Mouse (Mus musculus): ENCODE data around the gene Hmg20b. TPM values are rescaled to one million over a fixed set of nuclear protein-coding genes. Genes with fewer than 3 reads are reported as not detected.

The Hmg20b gene
- total RNA-seq, 4 experiments from 2014 or later, result 52.4 to 61.2 (median 57.1) TPM

DNA sequence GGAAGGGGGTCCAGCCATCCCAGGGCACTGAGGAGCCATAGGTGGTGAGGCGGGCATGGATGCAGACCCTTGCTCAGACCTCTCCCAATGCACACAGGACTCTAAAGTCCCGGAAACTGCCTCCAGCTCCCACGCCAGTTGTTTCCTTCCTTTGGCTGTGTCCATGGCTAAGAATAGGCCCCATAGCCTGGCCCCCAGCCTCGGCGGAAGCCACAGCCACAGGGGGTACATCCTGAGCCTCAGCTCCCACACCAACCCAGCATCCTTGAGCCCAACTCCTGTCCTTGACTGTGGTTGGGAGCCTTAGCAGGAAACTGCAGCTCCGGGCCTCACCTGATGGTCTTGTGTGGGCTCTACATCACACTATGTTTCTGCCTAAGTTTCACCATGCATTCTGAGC, 23.4 kb downstream of the Hmg20b start:
- peak; percentile 76 for DNase-seq (ENCODE audit: low spot score)

DNA sequence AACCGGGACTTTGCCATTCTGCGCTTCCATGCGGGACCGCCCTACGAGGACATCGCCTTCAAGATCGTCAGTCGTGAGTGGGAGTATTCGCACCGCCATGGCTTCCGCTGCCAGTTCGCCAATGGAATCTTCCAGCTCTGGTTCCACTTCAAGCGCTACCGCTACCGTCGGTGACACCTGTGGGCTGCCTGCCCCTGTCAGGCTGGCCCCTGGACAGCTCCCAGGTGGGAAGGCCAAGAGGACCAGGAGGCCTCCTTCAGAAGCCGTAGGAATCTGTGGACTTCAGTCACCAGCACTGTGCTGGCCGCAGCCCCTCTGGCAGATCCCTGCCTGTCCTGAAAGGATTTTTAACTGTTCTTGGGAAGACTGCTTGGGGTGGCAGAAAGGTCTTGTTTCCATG, 24.5 kb downstream of the Hmg20b start:
- no peak for DNase-seq (ENCODE audit: low spot score)

DNA sequence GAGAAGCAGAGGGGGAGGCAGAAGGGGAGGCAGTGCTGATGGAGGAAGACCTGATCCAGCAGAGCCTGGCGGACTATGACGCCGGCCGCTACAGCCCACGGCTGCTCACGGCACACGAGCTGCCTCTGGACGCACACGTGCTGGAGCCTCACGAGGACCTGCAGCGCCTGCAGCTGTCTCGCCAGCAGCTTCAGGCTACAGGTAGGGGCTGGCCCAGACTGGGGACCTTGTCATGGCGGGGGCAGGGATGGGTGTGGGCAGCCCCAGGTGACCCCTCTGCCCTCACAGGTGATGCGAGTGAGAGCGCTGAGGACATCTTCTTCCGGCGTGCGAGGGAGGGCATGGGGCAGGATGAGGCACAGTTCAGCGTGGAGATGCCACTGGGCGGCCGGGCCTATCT, 25.1 kb downstream of the Hmg20b start:
- DNase-seq (ENCODE audit: low spot score), result no peak

DNA sequence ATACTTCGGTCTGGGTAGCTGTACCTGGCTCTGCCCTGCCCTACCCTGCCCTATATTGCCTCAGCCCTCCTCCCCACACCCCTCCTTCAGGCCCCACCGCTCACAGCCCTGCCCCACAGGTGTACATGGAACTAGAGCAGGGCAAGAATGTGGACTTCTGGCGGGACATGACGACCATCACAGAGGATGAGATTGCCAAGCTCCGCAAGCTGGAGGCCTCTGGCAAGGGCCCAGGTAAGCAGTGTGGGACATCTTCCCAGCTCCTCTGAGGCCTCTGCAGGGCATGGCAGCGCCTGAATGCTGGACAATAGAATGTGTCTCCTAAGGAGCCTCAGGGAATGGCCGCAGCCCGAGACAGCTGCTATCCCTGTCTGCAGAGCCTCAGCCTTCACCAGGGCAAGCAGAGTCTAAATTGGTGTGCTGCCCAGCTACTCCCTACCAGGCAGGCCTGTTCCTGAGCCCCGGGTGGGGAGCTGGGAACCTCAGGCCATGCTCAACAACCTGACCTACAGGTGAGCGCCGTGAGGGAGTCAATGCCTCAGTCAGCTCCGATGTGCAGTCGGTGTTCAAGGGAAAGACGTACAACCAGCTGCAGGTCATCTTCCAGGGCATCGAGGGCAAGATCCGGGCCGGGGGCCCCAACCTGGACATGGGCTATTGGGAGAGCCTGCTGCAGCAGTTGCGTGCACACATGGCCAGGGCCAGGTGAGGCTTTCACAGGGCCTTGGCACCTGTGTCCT, 26.3 kb downstream of the Hmg20b start:
- DNase-seq (ENCODE audit: low spot score), result no peak

DNA sequence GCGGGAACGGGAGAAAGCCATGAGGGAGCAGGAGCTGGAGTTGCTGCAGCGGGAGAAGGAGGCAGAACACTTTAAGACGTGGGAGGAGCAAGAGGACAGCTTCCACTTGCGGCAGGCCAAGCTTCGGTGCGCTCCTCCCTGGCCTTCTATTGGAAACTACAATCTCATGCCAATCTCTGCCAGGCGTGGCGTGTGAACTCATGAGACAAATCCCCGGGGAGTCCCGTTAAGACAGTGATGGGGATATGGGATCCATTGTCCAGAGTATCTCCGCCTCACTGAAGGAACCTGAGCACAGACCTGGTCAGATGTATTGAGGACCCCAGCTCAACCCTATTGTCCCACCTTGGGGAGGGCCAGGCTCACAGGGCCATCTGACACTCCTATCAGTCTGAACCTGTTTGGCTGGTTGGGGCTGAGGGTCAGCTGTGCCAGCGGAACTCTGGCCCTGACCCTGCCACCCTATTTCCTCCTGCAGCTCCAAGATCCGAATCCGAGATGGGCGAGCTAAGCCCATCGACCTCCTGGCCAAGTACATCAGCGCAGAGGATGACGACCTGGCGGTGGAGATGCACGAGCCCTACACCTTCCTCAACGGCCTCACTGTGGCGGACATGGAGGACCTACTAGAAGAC, 27.0 kb downstream of the Hmg20b start:
- no peak for DNase-seq (ENCODE audit: low spot score)

DNA sequence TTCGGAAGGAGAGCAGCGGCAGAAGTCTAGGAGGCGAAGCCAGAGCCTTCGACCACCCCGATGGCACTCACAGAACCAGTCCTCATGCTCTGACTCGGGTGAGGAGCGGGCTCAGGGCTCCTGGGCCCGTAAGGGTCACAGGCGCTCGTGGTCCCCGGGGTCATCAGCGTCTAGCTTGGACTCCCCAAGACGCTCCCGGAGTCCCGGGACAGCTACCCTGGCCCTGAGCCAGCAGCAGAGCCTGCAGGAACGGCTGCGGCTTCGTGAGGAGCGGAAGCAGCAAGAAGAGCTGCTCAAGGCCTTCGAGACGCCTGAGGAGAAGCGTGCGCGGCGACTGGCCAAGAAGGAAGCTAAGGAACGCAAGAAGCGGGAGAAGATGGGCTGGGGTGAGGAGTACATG, 27.8 kb downstream of the Hmg20b start:
- DNase-seq (ENCODE audit: low spot score), result no peak

DNA sequence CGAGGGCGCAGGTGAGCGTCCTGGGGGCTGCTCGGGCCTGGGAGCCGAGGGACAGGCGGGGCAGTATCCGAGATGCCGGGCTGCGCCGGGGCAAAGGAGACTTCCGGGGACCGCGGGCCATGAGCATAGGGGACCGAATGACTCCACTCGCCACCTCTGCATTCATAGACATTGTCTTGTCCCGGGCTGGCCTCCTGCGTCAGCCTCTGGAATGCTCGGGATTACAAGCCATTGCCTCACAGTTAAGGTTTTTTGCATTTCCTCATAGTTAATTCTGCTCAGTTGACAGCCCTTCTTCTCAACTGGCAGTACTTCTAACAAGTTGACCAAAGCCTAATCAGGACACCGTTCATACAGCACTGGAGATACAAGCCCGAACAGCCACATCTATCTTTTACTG, 28.8 kb downstream of the Hmg20b start:
- DNase-seq (ENCODE audit: low spot score), result no peak

DNA sequence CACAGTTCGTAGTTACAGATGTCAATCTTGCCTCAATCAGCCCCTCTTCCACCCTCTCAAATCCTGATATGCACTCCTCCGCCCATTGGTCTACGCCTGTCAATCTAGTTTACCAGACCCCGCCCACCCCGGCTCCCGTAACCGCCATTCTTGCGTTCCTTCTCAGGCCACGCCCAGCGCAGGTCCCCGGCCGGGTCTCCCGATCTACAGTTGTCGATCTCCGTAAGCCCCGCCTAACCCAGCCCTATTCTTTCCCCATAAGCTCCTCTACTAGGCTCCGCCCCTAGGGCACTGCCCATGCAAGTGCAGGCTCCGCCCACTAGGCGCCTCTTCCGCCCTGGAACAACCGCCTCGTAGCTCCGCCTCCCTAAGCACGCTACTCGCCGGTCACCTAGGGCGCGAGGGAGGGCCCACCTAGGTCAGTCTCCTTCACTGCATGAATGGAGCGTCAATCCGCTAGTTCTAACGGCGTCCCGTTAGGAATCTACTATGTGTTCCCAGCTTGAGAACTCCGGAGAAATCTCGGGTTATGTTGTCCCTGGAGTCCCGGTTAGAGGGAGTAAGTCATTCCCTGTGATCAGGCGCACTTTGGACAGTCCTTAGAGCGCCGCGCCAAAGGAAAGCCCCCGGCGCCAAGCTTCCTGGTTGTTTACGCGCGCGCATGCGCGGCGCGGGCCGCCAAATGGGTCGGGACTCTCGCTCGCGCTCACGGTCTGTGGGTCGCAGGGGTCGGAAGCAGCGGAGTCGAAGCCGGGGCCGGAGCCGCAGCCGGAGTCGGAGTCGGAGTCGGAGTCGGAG, 29.5 kb downstream of the Hmg20b start, which contains the start of gene Cactin:
Cactin (plus strand) TSS at position 554 of the 798 bp plus-strand sequence.
- DNase-seq (ENCODE audit: low spot score), result peak; percentile 99

DNA sequence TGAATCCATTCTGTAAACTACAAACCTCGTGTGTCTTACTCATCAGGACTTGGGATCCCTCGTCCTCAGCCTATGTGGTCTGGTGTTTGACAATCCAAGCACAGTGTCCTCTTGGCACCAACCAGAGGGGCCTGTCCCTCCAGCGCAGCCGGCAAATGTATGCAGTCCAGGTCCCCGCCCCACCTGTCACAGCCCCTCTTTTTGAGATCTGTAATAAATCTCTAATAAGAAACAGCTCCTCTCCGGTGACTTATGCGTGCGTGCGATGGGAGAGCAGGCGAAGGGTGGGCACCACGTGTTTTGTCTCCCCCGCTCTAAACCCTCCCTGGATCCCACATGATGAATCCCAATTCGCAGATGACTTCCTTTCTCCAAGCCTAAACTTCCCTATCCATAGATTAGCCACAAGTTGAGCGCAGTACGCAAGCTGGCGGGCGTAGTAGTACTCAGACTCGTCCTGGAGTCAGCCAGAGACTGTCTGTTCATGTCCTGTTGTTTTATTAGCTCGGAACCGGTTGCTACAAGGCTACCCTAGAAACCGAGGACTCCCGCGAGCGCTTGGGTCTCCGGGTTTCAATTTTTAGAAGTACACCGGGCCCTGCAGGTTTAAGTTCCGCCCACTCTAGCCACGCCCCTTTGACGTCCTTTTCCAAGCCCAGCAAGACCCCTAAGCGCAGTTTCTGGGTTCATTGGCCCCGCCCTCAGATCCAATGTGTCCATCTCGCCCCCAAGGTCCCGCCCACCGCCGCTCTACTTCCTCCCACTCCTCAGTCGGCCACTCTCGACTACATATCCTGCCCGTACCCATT, 30.3 kb downstream of the Hmg20b start:
- DNase-seq (ENCODE audit: low spot score), result no peak

DNA sequence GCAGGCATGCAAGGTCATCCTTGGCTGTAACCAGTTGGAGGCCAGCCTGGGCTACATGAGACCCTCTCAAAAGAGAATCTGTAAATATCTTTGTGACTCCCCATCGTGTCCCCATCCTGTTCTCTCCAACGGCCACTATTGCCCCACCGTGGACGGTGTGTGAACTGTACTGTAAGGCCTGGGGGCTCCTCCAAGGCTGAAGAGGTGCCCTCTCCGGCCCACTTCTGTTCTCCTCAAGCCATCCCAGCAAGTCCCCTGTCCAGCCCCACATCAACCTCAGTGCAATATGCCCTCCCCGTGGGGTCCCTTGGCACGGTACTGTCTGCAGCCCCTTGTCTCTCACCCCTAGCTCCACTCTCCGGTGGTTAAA, 31.0 kb downstream of the Hmg20b start:
- DNase-seq (ENCODE audit: low spot score), result no peak

DNA sequence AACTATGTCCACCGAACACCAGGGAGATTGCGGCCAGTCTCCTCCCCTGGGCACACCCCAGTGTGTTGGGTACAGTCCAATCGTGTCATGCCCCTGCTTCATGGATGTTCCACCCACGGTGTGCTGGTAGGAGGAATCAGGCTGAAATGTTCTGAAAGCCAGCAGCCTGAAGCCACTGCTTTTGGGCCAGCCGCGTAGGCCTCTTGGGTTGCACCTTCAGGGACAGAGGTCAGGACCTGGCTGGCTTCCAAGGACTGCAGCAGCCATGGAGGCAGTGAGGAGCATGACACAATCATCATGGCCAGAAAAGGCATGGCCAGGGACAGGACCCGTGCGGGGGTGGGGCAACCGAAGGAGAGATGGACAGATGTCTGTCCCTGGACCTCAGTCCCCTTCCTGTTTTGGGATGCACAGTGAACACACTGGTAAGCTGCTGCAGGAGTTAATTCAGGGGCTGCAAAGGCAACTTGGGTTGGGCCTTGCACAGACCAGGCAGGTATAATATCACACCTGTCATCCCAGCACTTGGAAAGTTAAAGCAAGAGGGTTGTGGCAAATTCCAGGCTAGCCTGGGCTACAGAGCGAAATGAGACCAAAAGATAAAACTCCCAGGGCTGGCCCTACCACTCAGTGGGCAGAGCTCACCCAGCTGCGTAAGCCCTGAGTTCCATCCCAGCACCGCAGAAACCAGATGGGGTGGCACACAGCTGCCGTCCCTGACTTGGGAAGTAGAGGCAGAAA, 31.5 kb downstream of the Hmg20b start:
- no peak for DNase-seq (ENCODE audit: low spot score)

DNA sequence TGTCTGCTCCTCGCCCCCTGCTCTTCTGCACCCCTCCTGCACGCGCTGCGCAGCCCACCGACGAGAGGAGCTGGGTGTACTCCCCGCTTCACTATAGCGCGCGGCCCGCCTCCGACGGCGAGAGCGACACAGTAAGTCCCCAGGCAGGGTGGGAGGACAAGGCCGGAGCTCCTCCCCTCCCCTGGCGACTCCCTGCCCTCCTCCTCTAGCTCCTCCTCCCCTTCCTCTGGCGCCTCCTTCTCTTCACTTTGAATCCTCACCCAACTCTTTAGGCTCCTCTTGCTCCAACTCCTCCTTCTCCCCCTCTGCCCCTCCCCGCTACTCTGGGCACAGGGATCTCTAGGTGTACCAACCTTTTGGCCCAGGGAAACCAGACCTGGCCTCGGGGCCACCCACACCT, 33.0 kb downstream of the Hmg20b start:
- DNase-seq (ENCODE audit: low spot score), result no peak

DNA sequence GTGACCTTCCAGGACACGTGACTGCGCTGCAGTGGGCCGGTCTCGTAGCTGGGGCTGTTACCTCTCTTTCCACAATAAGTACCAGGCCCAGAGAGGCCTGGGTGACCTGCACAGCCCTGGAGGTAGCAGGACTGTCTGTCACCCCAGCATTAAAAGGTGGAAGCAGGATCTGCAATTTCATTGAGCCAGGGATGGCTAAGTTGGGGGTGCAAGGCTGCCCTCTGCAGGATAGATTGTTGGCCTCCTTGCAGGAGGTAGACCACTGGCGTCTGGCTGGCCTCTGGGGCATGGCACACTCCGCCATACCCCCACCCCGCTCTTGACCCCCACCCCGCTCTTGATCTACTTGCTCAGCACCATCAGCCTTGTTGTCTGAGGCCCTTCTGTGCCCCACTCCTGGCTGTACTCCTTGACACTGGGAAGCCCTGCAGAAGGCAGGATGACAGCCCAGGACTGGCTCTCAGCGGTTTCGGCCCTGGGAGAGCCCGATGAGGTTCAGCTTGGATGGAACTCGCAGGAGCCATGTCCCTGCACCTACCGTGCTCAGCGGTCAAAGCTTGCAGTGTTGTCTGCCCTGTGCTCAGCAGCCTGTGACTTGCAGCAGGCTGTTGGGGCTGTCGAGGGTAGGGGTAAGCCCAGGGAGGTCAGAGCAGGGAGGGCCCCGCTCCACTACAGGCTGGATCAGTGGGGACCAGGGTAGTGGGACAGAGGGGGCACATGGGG, 33.8 kb downstream of the Hmg20b start:
- DNase-seq (ENCODE audit: low spot score), result no peak

DNA sequence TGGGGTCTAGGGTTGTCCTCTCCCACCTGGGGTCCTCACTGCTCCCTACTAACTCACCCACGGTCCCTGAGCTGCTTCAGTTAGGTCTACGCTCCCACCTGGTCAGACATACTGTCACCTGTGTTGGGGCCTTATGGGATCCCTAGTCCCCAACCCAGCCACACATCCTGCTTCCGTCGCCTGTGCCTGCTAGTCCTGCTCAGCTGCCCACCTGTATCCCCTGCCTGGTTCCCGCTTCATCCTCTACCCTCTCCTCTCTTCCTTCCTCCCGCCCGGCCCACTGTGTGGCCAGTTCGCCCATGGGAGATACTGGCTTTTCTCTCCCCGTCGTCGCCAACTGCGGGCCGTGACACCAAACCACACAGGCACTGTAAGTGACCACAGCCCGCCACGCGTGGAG, 34.7 kb downstream of the Hmg20b start:
- DNase-seq (ENCODE audit: low spot score), result no peak

DNA sequence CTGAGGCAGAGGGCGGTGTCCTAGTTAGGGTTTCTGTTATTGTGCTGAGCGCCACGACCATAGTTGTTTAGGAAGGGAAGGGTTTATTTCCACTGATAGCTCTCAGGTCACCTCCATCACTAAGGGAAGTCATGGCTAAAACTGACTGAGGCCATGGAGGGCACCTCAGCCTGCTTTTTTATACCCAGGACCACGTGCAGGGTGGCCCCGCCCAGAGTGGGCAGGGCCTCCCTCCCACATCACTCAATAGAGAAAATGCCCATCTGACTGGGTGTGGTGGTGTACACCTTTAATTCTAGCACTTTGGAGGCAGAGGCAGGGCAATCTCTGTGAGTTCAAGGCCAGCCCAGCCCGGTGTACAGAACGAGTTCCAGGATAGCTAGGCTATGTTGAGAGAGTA, 36.1 kb downstream of the Hmg20b start:
- DNase-seq (ENCODE audit: low spot score), result no peak

DNA sequence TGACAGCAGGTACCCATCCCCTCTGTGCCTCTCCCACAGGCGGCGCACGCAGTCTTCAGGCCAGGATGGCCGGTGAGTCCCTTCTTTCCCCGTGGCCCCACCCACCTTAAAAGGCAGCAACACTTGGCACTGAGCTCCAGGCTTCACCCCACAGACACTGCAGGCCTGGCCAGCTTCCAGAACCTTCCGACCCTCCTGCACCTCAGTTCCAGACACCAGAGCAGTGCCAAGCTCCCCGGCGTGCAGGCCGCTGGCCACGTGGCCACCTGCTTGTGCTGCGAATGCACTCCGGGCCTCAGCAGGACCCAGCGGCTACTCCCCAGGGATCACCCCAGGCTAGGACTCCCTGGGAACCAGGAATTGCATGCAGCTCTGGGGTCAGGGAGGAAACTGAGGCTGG, 36.7 kb downstream of the Hmg20b start:
- DNase-seq (ENCODE audit: low spot score), result no peak

DNA sequence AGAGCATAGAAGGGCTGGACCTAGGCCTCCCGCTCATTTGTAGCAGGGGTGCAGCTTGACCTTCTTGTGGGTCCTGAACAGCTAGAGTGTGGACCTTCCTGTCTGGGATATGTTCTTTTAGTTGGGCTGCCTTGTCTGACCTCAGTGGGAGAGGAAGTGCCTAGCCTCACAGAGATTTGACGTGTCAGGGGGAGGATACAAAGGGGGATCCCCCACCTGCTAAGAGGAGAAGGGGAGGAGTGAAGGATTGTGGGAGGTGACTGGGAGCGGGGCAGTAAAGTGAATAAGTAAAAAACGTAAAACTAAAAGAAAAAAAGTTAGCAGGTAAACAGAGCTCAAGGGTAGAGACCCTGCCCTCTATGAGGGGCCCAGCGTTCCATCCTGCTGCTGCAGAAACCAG, 40.7 kb downstream of the Hmg20b start:
- no peak for DNase-seq (ENCODE audit: low spot score)

DNA sequence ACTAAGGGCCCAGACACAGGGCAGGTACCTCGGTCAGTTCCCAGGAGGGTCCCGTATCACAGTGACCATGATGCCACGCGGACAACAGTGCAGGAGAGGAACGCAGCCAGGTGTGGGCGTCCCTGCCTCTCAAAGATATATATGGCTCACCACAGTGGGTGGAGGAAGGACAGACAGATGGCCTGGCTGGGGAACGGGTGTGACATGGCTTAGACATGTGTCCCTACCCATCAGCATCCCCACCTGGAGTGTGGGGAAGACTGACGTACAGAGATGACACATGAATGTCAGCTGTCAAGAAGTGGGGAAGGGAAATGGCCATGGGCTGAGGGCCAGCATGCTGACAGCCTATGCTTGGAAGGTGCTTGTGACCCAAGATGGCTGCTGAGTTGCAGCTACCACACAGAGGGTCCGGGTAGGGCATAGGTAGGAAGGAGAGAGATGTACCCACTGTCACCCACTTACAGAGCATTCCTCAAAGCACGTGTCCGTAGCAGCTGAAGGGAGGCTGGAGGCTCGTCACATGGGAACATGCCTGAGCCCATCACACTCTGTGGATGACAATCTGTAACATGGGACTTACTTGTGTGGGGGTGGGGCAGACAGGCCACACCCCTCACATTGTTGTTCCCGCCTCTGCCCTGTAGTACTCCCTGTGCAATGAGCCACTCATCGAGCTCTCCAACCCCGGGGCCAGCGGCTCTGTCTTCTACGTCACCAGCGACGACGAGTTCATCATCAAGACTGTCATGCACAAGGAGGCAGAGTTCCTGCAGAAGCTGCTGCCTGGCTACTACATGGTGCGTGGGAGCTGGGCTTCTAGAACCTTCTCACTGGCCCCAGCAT, 43.2 kb downstream of the Hmg20b start:
- DNase-seq (ENCODE audit: low spot score), result no peak

DNA sequence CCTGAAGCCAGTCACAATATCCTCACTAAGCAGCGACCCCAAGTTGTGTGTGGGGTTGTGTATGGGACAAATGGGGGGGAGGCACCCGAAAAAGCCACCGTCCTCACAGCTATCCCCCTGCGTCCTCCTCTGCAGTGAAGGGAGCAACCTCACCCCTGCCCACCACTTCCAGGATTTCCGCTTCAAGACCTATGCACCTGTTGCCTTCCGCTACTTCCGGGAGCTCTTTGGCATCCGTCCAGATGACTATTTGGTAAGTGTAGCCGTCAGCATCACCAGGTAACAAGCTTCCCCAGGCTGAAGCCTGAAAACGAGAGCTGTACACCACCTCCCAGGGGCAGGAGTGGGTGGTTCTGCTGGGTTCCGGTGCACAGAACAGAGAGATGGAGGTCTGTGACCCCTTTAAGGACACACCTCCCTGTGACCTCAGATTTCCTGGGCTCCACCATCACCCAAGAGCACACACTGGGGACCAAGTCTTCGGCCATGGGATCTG, 44.1 kb downstream of the Hmg20b start:
- no peak for DNase-seq (ENCODE audit: low spot score)

All from heart, adult 8-10 months (tissue).